Mouse (Mus musculus) G1E (cell line): Measurements from ENCODE around the gene Tstd1. TPM values are rescaled to one million over a fixed set of nuclear protein-coding genes. Genes with fewer than 3 reads are reported as not detected.

ENCODE experiments used
- ATAC-seq: 2 replicates; pipeline ENCODE4 v1.8.0; 2016; ENCODE audit warnings: mild to moderate bottlenecking; ENCODE audit not compliant: insufficient number of reproducible peaks, poor library complexity, low FRiP score, severe bottlenecking; ENCODE audit errors: extremely low read depth
- DNase-seq: peaks from one replicate; pipeline ENCODE4 v3.0.0; 2012; ENCODE audit warnings: low spot score
- H3K27me3 ChIP-seq: 2 replicates; pipeline ENCODE4 v1.6.1; 2012; ENCODE audit warnings: mild to moderate bottlenecking, low read length, inconsistent platforms; ENCODE audit not compliant: insufficient read depth
- H3K36me3 ChIP-seq: replicated peaks from 2 replicates; pipeline ENCODE3; 2012; ENCODE audit warnings: mild to moderate bottlenecking, inconsistent platforms
- H3K4me1 ChIP-seq: 2 replicates; pipeline ENCODE4 v1.6.1; 2012; ENCODE audit warnings: low read depth, low read length, inconsistent platforms, mixed read lengths; ENCODE audit not compliant: insufficient read depth
- H3K4me3 ChIP-seq: 2 replicates; pipeline ENCODE4 v1.5.1; 2012; ENCODE audit warnings: low read depth, mild to moderate bottlenecking, inconsistent platforms, low read length, moderate library complexity, mixed read lengths
- H3K9me3 ChIP-seq: replicated peaks from 2 replicates; pipeline ENCODE4 v1.6.1; 2012; ENCODE audit warnings: inconsistent platforms
- CTCF ChIP-seq: IDR thresholded peaks from 2 replicates; pipeline ENCODE4 v1.5.1; 2012; ENCODE audit warnings: low read depth, low read length, inconsistent platforms, mixed read lengths
- GATA1 ChIP-seq: IDR thresholded peaks from 2 replicates; pipeline ENCODE4 v1.6.1; 2012; ENCODE audit warnings: borderline replicate concordance, low read length, inconsistent platforms, mixed read lengths
- GATA2 ChIP-seq: IDR thresholded peaks from 2 replicates; pipeline ENCODE4 v1.6.1; 2012; ENCODE audit warnings: low read depth, low read length, inconsistent platforms, borderline replicate concordance
- POLR2AphosphoS5 ChIP-seq: IDR thresholded peaks from 2 replicates; pipeline ENCODE4 v1.6.1; 2012; ENCODE audit warnings: low read depth, low read length, inconsistent platforms; ENCODE audit not compliant: insufficient replicate concordance
- TAL1 ChIP-seq: conservative IDR thresholded peaks from 2 replicates; pipeline ENCODE4 v1.6.1; 2012; ENCODE audit warnings: low read depth, low read length, inconsistent platforms, mixed read lengths
- polyA plus RNA-seq: library from polyadenylated mRNA; stranded (reverse); fragments of >175 nt; gene quantifications from 2 replicates; pipeline ENCODE4 v1.2.3, GENCODE M21; 2012
- total RNA-seq, 2 experiments: library from RNA; stranded (forward) in 1 of 2; stranded (reverse) in 1 of 2; fragments of 200-1000 nt in 1 of 2; fragments of >200 nt in 1 of 2; fragmentation: Nextera tagmentation in 1 of 2; gene quantifications; 2 replicates each; pipeline ENCODE4 v1.2.3; 2014 to 2017

Tstd1 gene
- total RNA-seq (2014; fragmentation: Nextera tagmentation) (1.7 TPM in 1 of 2 replicates, not detected in the other), total RNA-seq (2017) (2.9 and 3.7 TPM in 2 replicates), polyA plus RNA-seq (0.41 and 0.42 TPM in 2 replicates)

GRCm38 (mm10) chr1:171418660-171419059 is at the start of gene Tstd1:
Tstd1 (plus strand) TSS chr1:171418872.
- ATAC-seq (no peak), DNase-seq (no peak)
- no peak for TF ChIP-seq POLR2AphosphoS5
- TF ChIP-seq CTCF: no peak
- TF ChIP-seq GATA2: no peak
- no peak for TF ChIP-seq TAL1
- no peak for TF ChIP-seq GATA1
- no peaks in the 10 kb centered on the region for H3K27me3 ChIP-seq
- peaks cover 10% of the 10 kb centered on the region for H3K4me1 ChIP-seq
- H3K36me3 ChIP-seq: peaks cover 70% of the 10 kb centered on the region
- H3K9me3 ChIP-seq: no peaks in the 10 kb centered on the region
- H3K4me3 ChIP-seq: no peak within 1 kb of the TSS

DNA sequence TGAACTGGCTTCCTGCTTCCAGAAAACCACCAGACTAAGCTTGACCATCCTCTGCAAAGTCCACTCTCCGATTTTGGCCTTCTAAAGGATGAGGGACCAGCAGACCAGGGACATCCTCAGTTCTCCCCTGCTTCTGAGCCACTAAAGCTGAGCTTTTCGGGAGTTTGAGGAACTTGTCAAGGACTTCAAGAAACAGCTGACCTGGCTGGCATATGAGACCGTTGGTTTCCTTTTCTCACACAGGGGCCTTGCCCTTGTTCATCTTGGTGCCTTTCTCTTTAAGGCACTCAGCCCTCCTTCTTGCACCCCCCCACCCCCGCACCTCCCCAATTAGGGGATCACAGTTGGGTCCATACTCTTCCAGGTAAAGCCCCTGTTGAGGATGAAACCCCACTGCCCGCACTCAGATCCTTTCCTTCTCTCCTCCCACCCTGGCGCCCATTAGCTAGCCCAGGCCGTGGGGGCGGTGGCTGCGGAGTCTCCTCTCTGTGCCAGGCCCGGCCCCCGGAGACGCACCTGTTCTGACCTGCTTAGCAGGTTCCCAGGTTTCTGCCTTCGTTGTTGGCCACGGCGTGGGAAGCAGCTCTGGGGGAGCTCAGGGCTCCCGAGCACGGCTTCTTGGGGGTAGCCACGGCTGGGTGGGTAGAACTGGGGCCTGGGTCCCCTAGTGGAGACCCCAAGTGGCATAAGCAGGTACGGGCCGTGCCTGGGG is 48.7 kb upstream of the Tstd1 start, which contains the start of gene Nectin4:
Gene Nectin4, plus strand, starts transcription at position 255 of the 712 bp plus-strand sequence.
- Histone ChIP-seq H3K4me1 (peaks cover 5% of the 10 kb centered on the region), H3K4me3 (no peak within 1 kb of the TSS), H3K27me3 (peaks cover 62% of the 10 kb centered on the region), H3K36me3 (no peaks in the 10 kb centered on the region), H3K9me3 (no peaks in the 10 kb centered on the region)
- DNase-seq (no peak), ATAC-seq (no peak)
- TF ChIP-seq POLR2AphosphoS5 (no peak), TAL1 (no peak), GATA1 (no peak), GATA2 (no peak), CTCF (no peak)

DNA sequence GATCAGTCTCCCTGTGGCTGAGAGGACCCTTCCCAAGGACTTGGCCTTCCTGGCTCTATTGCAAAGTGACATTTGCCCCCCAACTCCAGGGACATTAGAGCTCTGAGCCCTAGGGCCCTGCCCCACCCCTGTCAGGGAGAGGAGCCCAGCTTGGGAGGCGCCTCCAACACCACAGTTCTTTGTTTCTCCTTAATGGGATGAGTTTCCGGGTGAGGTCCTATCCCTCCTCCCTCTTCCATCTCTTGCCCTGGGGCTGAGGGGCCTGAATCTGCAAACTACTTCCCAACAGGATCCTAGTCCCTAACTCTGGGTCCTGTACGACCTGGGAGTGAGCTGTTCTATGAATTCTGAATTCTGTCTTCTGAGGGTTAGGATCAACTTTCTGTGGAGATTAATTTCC is 45.8 kb upstream of the Tstd1 start:
- Histone ChIP-seq H3K36me3 (no peaks in the 10 kb centered on the region), H3K27me3 (peaks cover 56% of the 10 kb centered on the region), H3K9me3 (no peaks in the 10 kb centered on the region), H3K4me1 (peaks cover 5% of the 10 kb centered on the region), H3K4me3 (no peak overlapping the region)
- no peak for DNase-seq
- no peak for ATAC-seq
- TF ChIP-seq GATA1 (no peak), TAL1 (no peak), CTCF (no peak), GATA2 (no peak), POLR2AphosphoS5 (no peak)

GRCm38 (mm10) chr1:171373946-171374345 is 44.7 kb upstream of the Tstd1 start:
- ATAC-seq (no peak), DNase-seq (no peak)
- TF ChIP-seq CTCF (no peak), GATA1 (no peak), TAL1 (no peak), POLR2AphosphoS5 (no peak), GATA2 (no peak)
- Histone ChIP-seq H3K4me3 (no peak overlapping the region), H3K27me3 (peaks cover 55% of the 10 kb centered on the region), H3K9me3 (no peaks in the 10 kb centered on the region), H3K4me1 (peaks cover 5% of the 10 kb centered on the region), H3K36me3 (no peaks in the 10 kb centered on the region)

DNA sequence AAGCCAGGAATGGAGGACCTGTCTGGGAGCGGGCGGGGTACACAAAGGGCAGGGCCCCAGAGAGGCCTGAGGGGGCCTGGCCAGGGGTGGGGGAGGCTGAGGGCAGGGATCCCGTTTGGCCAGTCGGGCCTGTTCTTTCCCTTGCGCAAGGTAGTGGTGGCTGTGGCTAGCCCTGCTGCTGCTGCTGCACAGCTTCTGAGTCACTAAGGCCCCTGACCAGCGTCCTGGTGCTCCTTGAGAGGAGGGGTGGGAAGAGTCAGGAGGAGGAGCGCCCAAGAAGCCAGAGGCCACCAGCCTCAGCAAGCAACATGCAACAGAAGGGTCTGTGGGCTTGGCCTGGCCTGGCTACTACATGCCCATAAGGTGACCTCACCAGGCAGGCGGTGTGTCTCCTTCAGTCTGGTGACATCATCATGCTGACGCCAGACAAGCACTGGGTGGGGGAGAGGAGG is 43.0 kb upstream of the Tstd1 start:
- H3K9me3 ChIP-seq: no peaks in the 10 kb centered on the region
- peaks cover 12% of the 10 kb centered on the region for H3K4me1 ChIP-seq
- no peaks in the 10 kb centered on the region for H3K36me3 ChIP-seq
- no peak overlapping the region for H3K4me3 ChIP-seq
- ATAC-seq: no peak
- H3K27me3 ChIP-seq: peaks cover 55% of the 10 kb centered on the region
- TF ChIP-seq CTCF: no peak
- no peak for TF ChIP-seq GATA1
- TF ChIP-seq TAL1: no peak
- TF ChIP-seq POLR2AphosphoS5: no peak
- TF ChIP-seq GATA2: no peak
- DNase-seq: no peak

GRCm38 (mm10) chr1:171378298-171378697 is 40.4 kb upstream of the Tstd1 start:
- Histone ChIP-seq H3K27me3 (peaks cover 41% of the 10 kb centered on the region), H3K4me3 (no peak overlapping the region), H3K9me3 (no peaks in the 10 kb centered on the region), H3K36me3 (no peaks in the 10 kb centered on the region), H3K4me1 (peaks cover 17% of the 10 kb centered on the region)
- no peak for DNase-seq
- no peak for ATAC-seq
- TF ChIP-seq TAL1 (no peak), CTCF (no peak), POLR2AphosphoS5 (no peak), GATA1 (no peak), GATA2 (no peak)
